Mouse (Mus musculus) heart, embryonic 10.5 days (tissue): ENCODE results near the gene Vps54. TPM values are rescaled to one million over a fixed set of nuclear protein-coding genes. Genes with fewer than 3 reads are reported as not detected.

Experiments used
- DNase-seq: peaks from one replicate; pipeline ENCODE4 v3.0.0-alpha.2; 2017; ENCODE audit warnings: low spot score
- H3K27ac ChIP-seq: fragments of 300-500 bp; sonication (generic); 2 replicates; pipeline ENCODE4 v1.5.1; 2016; ENCODE audit warnings: mild to moderate bottlenecking
- H3K27me3 ChIP-seq: fragments of 300-500 bp; sonication (generic); 2 replicates; pipeline ENCODE4 v1.6.1; 2016; ENCODE audit warnings: mild to moderate bottlenecking; ENCODE audit not compliant: poor library complexity, insufficient read depth, severe bottlenecking
- H3K36me3 ChIP-seq: fragments of 300-500 bp; sonication (generic); 2 replicates; pipeline ENCODE4 v1.6.1; 2016; ENCODE audit warnings: mild to moderate bottlenecking, moderate library complexity
- H3K4me1 ChIP-seq: fragments of 300-500 bp; sonication (generic); 2 replicates; pipeline ENCODE4 v1.6.1; 2016; ENCODE audit warnings: mild to moderate bottlenecking
- H3K4me3 ChIP-seq: fragments of 300-500 bp; sonication (generic); 2 replicates; pipeline ENCODE4 v1.5.1; 2016; ENCODE audit warnings: mild to moderate bottlenecking, moderate library complexity
- H3K9me3 ChIP-seq: fragments of 300-500 bp; sonication (generic); 2 replicates; pipeline ENCODE4 v1.6.1; 2016; ENCODE audit warnings: mild to moderate bottlenecking, moderate library complexity
- WGBS: fragments of 180-500 bp; shearing (Covaris S2); methylation state at CpG from one replicate; pipeline ENCODE4 v1.1.7; 2016; 5-methylcytosine and 5-hydroxymethylcytosine counted together
- polyA plus RNA-seq: library from polyadenylated mRNA; unstranded; fragments of >200 nt; fragmentation: Nextera tagmentation; extraction: Ambion mirVana; gene quantifications from 2 replicates; pipeline ENCODE4 v1.2.1, GENCODE M21; 2016

Gene Vps54
- polyA plus RNA-seq, 1 experiment from 2014 or later = 13.4 TPM

DNA sequence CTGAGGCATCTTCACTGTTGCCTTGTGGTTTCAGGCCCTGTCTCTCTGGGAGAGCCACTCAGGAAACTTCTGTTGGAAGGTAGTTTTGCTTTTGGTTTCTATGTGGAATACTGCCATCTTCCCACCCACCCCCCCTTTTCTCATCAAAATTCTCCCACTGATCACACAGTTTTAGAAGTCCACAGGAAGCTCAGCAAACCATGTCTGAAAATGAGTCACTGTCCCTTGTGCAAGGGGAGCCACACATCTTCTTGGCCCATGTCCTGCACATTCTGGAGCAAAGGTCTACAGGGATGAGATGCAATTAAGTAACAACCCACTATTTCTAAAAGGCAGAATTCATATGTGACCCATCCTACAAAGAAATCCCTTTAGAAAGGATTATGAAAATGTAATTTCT, 14.6 kb upstream of the Vps54 start:
- no peaks in the 10 kb centered on the region for H3K27me3 ChIP-seq
- no peaks in the 10 kb centered on the region for H3K4me1 ChIP-seq
- no peaks in the 10 kb centered on the region for H3K9me3 ChIP-seq
- no peak for DNase-seq
- no peak overlapping the region for H3K27ac ChIP-seq
- no peaks in the 10 kb centered on the region for H3K36me3 ChIP-seq
- H3K4me3 ChIP-seq = no peak overlapping the region

DNA sequence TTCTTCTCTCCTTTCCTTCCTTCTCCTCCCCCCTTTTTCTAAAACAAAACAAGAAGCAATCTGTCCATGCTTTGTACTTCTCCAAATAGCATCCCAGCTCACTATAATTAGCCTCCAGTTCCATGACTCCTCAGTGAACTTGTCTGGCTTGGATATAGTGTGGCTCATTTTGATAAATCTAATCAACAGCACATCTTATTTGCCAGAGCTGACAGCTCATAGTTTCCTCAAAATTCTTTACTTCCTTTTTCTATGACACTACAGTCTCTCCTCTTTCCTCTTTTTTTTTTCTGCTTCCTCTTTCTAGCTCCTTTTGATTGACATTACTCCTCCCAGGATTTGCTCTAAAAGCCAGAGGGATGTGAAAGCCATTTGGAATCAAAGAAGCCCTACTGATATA, 14.1 kb upstream of the Vps54 start:
- DNase-seq = no peak

DNA sequence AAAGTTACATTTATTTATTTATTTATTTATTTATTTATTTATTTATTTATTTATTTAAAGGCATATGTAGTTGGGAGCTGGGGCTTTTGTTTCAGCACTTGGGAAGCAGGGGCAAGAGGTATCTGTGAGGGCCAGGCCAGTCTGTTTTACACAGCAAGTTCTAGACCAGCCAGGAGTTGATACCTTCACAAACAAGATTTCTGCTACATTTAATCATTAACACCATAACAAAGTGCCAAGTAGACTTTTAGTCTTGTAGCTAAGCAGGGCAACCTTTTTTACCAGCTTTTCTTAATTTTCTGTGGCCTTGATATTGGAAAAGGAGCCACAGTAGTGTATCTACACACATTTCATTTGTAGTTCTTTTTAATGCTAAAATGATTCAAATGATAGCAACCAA, 3.7 kb upstream of the Vps54 start:
- no peaks in the 10 kb centered on the region for H3K27me3 ChIP-seq
- H3K4me3 ChIP-seq = no peak overlapping the region
- DNase-seq = no peak
- no peaks in the 10 kb centered on the region for H3K36me3 ChIP-seq
- H3K27ac ChIP-seq = no peak overlapping the region
- no peaks in the 10 kb centered on the region for H3K9me3 ChIP-seq
- H3K4me1 ChIP-seq = no peaks in the 10 kb centered on the region

More for the DNA sequence above, 14.1 kb upstream of the Vps54 start:
- Histone ChIP-seq H3K4me3 (no peak overlapping the region), H3K27me3 (no peaks in the 10 kb centered on the region), H3K4me1 (no peaks in the 10 kb centered on the region), H3K36me3 (no peaks in the 10 kb centered on the region), H3K27ac (no peak overlapping the region), H3K9me3 (no peaks in the 10 kb centered on the region)

DNA sequence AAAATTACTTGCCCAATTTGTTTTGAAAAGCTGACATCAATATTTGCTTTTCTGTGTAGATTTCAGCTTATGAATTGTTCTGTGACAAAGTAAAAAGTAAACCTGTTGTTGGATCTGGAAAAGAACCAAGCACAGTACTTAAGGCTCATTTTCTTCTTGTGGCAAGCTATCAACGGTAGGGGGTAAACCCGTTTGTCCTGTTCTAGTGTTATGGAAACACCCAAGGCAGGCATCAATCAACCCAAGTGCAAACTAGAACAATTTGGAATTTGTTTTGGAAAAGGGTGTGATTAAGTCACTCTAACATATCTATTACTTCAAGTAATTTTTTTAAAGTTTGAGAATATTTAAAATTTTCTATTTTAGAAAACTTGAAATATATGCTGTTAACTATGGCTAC, 3.3 kb upstream of the Vps54 start:
- 60% methylated on average over 2 of the region's 2 CpGs for WGBS
- DNase-seq = no peak
- H3K27ac ChIP-seq = no peak overlapping the region
- H3K4me3 ChIP-seq = no peak overlapping the region
- no peaks in the 10 kb centered on the region for H3K27me3 ChIP-seq
- no peaks in the 10 kb centered on the region for H3K4me1 ChIP-seq
- no peaks in the 10 kb centered on the region for H3K36me3 ChIP-seq
- no peaks in the 10 kb centered on the region for H3K9me3 ChIP-seq

DNA sequence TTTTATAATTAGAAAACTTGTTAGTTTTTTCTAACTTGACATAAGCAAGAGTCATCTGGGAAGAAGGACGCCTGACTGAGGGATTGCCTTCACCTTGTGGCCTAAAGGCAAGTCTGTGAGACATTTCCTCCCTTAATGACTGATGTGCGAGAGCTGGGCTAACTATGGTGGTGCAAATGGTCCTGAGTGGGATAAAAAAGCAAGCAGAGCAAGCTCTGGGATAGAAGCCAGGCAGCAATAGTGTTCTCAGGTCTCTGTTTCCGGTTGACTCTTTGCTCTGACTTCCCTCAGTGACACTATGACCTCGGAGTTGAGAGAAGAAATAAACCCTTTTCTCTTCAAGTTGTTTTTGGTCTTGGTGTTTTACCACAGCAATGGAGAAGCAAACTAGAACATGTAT, 2.1 kb upstream of the Vps54 start:
- 80% methylated on average over 4 of the region's 4 CpGs for WGBS
- no peaks in the 10 kb centered on the region for H3K36me3 ChIP-seq
- no peak overlapping the region for H3K4me3 ChIP-seq
- no peak for DNase-seq
- H3K27ac ChIP-seq = no peak overlapping the region
- no peaks in the 10 kb centered on the region for H3K9me3 ChIP-seq
- peaks cover 5% of the 10 kb centered on the region; the same call in 1 of the 2 replicates for H3K4me1 ChIP-seq
- H3K27me3 ChIP-seq = no peaks in the 10 kb centered on the region

DNA sequence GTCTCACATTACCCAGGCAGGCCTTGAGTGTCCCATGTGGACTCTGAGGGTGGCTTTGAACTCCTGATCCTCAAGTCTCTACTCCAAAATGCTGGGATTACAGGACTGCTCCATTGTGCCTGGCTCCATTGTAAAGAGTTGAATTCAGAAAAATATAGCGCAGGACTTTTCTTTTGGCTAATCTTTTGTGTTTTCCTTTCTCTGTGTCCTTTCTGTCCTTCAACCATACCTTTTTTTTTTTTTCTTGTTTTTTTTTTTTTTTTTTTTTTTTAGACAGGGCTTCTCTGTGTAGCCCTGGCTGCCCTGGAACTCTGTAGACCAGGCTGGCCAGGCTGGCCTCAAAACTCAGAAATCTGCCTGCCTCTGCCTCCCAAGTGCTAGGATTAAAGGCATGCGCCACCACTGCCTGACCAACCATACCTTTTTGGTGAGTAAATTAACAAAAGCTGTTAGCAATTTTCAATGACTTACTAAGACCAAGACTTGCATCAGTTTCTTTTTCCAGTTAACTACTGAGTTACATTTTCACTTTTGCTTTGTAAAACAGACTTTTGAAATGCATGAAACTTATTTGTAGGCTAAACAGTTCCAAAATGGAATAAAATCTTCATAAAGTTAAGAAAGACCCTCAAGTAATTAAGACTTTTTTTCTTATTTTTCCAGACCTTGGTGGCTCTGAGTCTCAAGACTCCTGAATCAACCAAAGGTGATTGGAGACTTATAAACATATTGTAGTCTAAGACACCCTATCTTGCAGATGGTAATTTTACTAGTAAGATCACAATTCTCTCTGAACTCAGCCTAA, 1.4 kb upstream of the Vps54 start:
- 93% methylated on average over 2 of the region's 2 CpGs for WGBS
- Histone ChIP-seq H3K36me3 (no peaks in the 10 kb centered on the region), H3K27me3 (no peaks in the 10 kb centered on the region), H3K27ac (peak overlapping the region; percentile 100; the same call in 1 of the 2 replicates), H3K9me3 (no peaks in the 10 kb centered on the region), H3K4me1 (peaks cover 9% of the 10 kb centered on the region; the same call in 1 of the 2 replicates), H3K4me3 (peak overlapping the region; percentile 94)
- no peak for DNase-seq

DNA sequence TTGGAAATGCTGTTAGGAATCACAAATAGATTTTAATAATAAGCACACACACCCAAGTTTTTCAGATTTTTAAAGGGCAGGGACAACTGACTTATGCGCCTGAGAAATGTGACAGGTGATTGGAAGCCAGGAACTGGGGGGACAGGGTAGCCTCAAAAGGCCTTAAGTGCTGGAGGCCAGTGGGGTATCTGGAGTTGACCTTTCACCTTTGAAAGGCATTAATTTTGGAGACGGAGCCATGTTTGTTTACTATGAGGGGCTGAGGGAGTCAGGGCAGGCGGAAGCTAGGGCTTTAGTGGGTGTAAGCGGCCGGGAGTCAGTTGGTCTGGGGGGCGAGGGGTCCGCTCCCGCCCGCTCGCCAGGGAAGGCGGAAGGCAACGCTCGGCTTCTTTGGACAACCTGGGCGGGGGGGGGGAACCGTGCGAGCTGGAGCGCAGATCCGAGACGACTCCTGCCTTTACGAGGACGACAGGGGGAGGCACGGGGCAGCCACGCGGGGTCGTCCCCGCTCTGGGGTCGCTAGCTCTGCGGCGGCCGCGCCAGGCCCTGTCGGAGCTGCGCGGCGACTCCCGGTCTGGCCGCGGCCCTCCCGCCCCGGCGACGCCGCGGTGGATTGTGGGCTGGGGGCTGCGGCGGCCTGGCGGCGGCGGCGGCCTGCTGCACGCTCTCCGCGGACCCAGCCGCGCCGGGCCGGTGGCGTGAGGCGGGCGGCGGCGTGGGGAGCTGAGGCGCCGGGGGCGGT, 631 bp upstream of the Vps54 start:
- H3K27me3 ChIP-seq = no peaks in the 10 kb centered on the region
- no peaks in the 10 kb centered on the region for H3K9me3 ChIP-seq
- WGBS = 7% methylated on average over 63 of the region's 65 CpGs
- H3K36me3 ChIP-seq = no peaks in the 10 kb centered on the region
- DNase-seq = peak; percentile 86
- peak overlapping the region; percentile 94 for H3K4me3 ChIP-seq
- peaks cover 9% of the 10 kb centered on the region; the same call in 1 of the 2 replicates for H3K4me1 ChIP-seq
- peak overlapping the region; percentile 100 for H3K27ac ChIP-seq

DNA sequence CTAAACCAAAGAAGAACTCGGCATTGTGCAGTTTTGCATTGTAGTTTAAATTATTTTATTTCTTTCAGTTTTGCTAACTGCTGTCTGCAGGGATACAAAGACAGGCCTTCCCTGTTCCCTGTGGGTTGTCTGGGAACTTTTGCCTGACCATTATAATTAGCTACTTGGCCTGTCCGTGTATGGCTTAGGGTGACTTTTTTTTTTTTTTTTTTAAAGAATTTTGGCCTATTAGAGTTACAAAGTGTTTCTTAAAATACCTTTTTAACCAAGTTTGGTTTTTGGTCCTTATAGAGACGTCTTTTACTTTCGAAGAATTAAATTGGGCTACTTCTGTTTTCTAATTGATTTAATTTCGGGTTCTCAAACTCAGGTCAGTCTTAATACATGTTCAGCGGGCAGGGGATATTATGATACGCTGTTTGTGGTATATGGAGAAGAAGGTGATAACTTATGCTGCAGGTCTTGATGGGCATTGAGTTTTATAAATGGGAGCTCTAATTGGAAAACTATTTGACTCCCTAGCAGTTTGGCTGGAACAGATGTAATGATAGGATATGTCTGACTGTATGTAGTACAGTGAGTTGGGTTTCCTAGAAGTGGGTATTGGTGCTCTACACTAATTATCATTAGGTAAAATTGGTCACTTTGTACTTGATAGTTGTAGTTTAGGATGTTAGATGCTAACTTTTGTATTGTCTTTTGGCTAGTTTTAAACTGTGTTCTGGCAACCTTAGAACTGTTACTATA, 855 bp downstream of the Vps54 start:
- H3K36me3 ChIP-seq = no peaks in the 10 kb centered on the region
- H3K9me3 ChIP-seq = no peaks in the 10 kb centered on the region
- H3K27ac ChIP-seq = peak overlapping the region; percentile 100
- whole genome bisulfite sequencing = 29% methylated on average over 7 of the region's 7 CpGs
- DNase-seq = no peak
- peaks cover 9% of the 10 kb centered on the region; the same call in 1 of the 2 replicates for H3K4me1 ChIP-seq
- no peaks in the 10 kb centered on the region for H3K27me3 ChIP-seq
- H3K4me3 ChIP-seq = peak overlapping the region; percentile 94

DNA sequence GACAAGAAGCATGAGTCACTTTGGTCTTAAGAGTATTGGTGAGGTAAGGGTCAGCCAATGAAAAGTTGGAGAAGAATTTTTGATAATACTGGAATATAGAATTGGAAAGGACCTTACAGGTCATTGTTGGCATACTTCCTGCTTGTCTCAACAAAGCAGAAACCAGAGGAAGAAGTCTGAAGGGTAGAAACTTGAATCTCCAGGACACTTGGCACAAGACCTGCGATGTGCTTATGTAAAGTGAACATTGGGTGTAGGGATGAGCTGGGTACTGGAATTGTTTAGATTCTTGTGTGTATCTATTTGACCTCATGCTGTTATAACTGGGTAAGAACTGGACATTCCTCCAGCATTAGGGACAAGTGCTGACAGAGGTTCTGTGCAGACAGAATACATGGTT, 2.3 kb downstream of the Vps54 start:
- H3K4me1 ChIP-seq = peaks cover 9% of the 10 kb centered on the region; the same call in 1 of the 2 replicates

DNA sequence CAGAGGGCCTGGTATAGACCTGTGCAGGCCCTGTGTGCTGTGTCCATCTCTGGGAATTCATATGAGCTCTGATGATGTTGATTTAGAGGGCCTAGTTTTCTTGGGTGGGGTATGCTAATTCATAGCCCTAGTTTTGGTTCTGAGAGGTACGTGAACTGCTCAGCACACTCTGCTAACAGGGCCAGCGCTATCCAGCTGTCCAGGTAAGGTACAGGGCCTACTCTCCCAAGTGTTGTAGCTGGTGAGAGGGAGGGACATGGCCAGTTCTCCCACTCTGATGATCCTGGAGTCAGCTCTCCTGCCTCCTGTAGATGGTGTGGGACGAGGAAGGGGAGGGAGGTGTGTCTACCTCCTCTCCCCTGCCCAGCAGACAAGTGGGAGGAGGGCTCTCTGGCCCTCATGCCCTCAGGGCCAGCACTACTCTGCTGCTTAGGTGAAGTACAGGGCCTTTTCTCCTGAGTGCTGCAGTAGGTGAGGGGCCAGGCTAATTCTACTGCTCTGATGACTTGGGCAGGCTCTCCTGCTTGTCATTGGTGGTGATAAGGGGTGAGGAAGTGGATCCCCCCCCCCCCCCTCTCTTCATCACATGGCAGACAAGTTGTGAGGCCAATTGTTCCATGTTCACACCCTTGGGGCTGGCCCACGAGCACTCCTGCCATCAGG, 8.3 kb downstream of the Vps54 start:
- Histone ChIP-seq H3K36me3 (peaks cover 8% of the 10 kb centered on the region; the same call in 1 of the 2 replicates), H3K9me3 (no peaks in the 10 kb centered on the region), H3K4me3 (no peak overlapping the region), H3K27ac (0 out of 2 replicates have a peak overlapping the region, but pooled peaks have one; percentile 29), H3K27me3 (no peaks in the 10 kb centered on the region), H3K4me1 (peaks cover 19% of the 10 kb centered on the region)
- peak; percentile 74 for DNase-seq
- WGBS = 66% methylated on average over 4 of the region's 4 CpGs

More for the DNA sequence above, 2.3 kb downstream of the Vps54 start:
- DNase-seq = no peak
- Histone ChIP-seq H3K27me3 (no peaks in the 10 kb centered on the region), H3K36me3 (no peaks in the 10 kb centered on the region), H3K9me3 (no peaks in the 10 kb centered on the region), H3K27ac (no peak overlapping the region), H3K4me3 (no peak overlapping the region; the same call in 1 of the 2 replicates)
- 70% methylated on average over 1 of the region's 1 CpGs for WGBS

DNA sequence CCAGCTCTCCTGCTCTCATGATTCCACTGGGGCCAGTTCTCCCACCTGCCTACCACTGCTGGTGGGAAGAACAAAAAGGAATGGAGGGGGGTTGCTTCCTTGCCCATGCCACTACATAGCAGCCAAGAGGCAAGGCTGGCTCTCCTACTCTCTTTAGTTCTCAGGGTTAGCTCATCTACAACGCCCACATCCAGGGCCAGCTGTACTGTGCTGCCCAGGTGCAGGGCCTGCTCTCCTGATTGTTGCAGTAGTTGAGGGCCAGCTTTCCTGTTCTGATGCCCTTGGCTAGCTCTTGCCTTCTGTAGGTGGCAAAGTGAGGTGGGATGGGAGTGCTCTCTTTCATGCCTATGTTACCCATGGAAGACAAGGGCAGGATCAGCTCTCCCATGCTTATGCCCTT, 8.9 kb downstream of the Vps54 start:
- Histone ChIP-seq H3K4me3 (no peak overlapping the region), H3K9me3 (no peaks in the 10 kb centered on the region), H3K27ac (no peak overlapping the region), H3K27me3 (no peaks in the 10 kb centered on the region), H3K4me1 (peaks cover 23% of the 10 kb centered on the region), H3K36me3 (peaks cover 8% of the 10 kb centered on the region; the same call in 1 of the 2 replicates)
- whole genome bisulfite sequencing = 90% methylated on average over 1 of the region's 1 CpGs
- DNase-seq = no peak

DNA sequence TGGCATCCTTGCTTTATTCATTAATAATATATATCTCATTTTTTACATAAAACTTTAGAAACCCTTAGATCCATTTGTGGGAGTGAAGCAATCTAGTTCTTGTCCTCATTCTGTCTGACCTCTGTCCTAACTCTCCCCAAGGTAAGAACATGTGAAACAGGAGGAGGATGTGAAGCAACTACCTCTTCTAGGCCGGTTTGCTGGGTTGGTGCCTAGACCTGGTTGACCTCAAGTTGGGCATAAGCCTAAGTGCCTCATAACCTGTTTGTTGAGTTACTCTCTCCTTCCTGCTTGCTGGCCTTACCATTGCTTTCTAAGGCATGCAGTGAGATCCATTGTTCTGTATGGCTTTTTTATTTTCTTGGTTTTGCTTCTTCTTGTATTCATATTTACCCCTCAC, 11.3 kb downstream of the Vps54 start:
- Histone ChIP-seq H3K9me3 (no peaks in the 10 kb centered on the region), H3K36me3 (peaks cover 8% of the 10 kb centered on the region; the same call in 1 of the 2 replicates), H3K27ac (no peak overlapping the region), H3K4me1 (peaks cover 23% of the 10 kb centered on the region), H3K4me3 (no peak overlapping the region), H3K27me3 (no peaks in the 10 kb centered on the region)
- DNase-seq = no peak
- 83% methylated on average over 1 of the region's 1 CpGs for WGBS
